Mouse (Mus musculus): ENCODE measurements at regions not wholly inside any gene's neighbourhood (a gene's known extent, or its start where the extent isn't known, plus 50 kb on each side); places are given as distances from the start of the nearest gene placed in this dataset.

GRCm38 (mm10) chr12:106535628-106536288, 525.7 kb downstream of the Vrk1 start:
- TF ChIP-seq CTCF (IDR thresholded peaks at IDR 0.05; ENCODE audit: control insufficient read depth, insufficient read depth, insufficient read length) (no peak), MAX (IDR thresholded peaks at IDR 0.05) (no peak)
